Mouse (Mus musculus): Measurements from ENCODE around the gene Nup85.

Nup85 gene

GRCm38 (mm10) chr11:115584376-115585073, 20.3 kb downstream of the Nup85 start:
- DNase-seq: no peak

GRCm38 (mm10) chr11:115585573-115586100, 21.4 kb downstream of the Nup85 start:
- DNase-seq: no peak

- DNase-seq: no peak
Observed at GRCm38 (mm10) chr11:115586403-115586802, 22.2 kb downstream of the Nup85 start.

GRCm38 (mm10) chr11:115587984-115588383, 23.8 kb downstream of the Nup85 start:
- DNase-seq: no peak

GRCm38 (mm10) chr11:115590526-115591075, 26.4 kb downstream of the Nup85 start:
- DNase-seq: no peak

GRCm38 (mm10) chr11:115595209-115595608, 31.0 kb downstream of the Nup85 start:
- DNase-seq: no peak

- no peak for DNase-seq
Observed at GRCm38 (mm10) chr11:115598309-115598708, 34.1 kb downstream of the Nup85 start.

GRCm38 (mm10) chr11:115599722-115600121, 35.5 kb downstream of the Nup85 start:
- DNase-seq: no peak

GRCm38 (mm10) chr11:115600743-115601142, 36.5 kb downstream of the Nup85 start:
- DNase-seq: no peak

- no peak for DNase-seq
Observed at GRCm38 (mm10) chr11:115601174-115601573, 36.9 kb downstream of the Nup85 start.

- DNase-seq: no peak
Observed at GRCm38 (mm10) chr11:115603128-115603475, 38.9 kb downstream of the Nup85 start.

GRCm38 (mm10) chr11:115603476-115604303, 39.5 kb downstream of the Nup85 start, which contains the start of the genes Mrps7 and Gga3:
Gene Mrps7 (plus strand): TSS chr11:115603925.
Gene Gga3 (minus strand): TSS chr11:115604051.
- DNase-seq: peak; percentile 95

- no peak for DNase-seq
Observed at GRCm38 (mm10) chr11:115604304-115604696, 40.1 kb downstream of the Nup85 start.

GRCm38 (mm10) chr11:115606733-115607132, 42.5 kb downstream of the Nup85 start:
- DNase-seq: no peak

- DNase-seq: no peak
Observed at GRCm38 (mm10) chr11:115608421-115609399, 44.5 kb downstream of the Nup85 start.

- DNase-seq: no peak
Observed at GRCm38 (mm10) chr11:115609576-115609975, 45.3 kb downstream of the Nup85 start.

GRCm38 (mm10) chr11:115611173-115611572, 46.9 kb downstream of the Nup85 start:
- DNase-seq: no peak

GRCm38 (mm10) chr11:115612059-115612409, 47.8 kb downstream of the Nup85 start:
- peak; percentile 90 for DNase-seq

- DNase-seq: peak; percentile 95
Observed at GRCm38 (mm10) chr11:115612410-115613137, 48.3 kb downstream of the Nup85 start, which contains the start of gene Mif4gd. Gene Mif4gd (minus strand): TSS chr11:115612969.

- peak; percentile 29 for DNase-seq
Observed at GRCm38 (mm10) chr11:115613138-115613945, 49.1 kb downstream of the Nup85 start.
